Mouse (Mus musculus) midbrain, postnatal 0 days (tissue): ENCODE data around the gene Cacnb3. TPM values are rescaled to one million over a fixed set of nuclear protein-coding genes. Genes with fewer than 3 reads are reported as not detected.
A peak's percentile ranks its signal among the peaks of the same experiment; 100 is the strongest.

ENCODE experiments used
- ATAC-seq: fragments of 200-750 bp; cut with Nextera tagmentation; 2 replicates; pipeline ENCODE4 v1.8.0; 2017; ENCODE audit warnings: moderate number of reproducible peaks, mild to moderate bottlenecking, moderate TSS enrichment, moderate library complexity; ENCODE audit not compliant: low FRiP score
- DNase-seq: peaks from one replicate; pipeline ENCODE4 v3.0.0-alpha.2; 2015; ENCODE audit warnings: low spot score
- H3K27ac ChIP-seq: fragments of 300-500 bp; sonication (generic); 2 replicates; pipeline ENCODE4 v1.5.1; 2014; ENCODE audit warnings: low read depth, mild to moderate bottlenecking, low read length, mixed read lengths
- H3K27me3 ChIP-seq: fragments of 300-500 bp; sonication (generic); 2 replicates; pipeline ENCODE4 v1.6.1; 2014; ENCODE audit warnings: low read length, control low read depth, mixed read lengths; ENCODE audit not compliant: insufficient read depth
- H3K36me3 ChIP-seq: fragments of 300-500 bp; sonication (generic); 2 replicates; pipeline ENCODE4 v1.6.1; 2014; ENCODE audit warnings: low read length, control low read depth, mixed read lengths; ENCODE audit not compliant: insufficient read depth
- H3K4me1 ChIP-seq: fragments of 300-500 bp; sonication (generic); 2 replicates; pipeline ENCODE4 v1.6.1; 2014; ENCODE audit warnings: mild to moderate bottlenecking, control low read depth, antibody characterized with exemption, low read length, mixed read lengths; ENCODE audit not compliant: insufficient read depth
- H3K4me2 ChIP-seq: fragments of 300-500 bp; sonication (generic); 2 replicates; pipeline ENCODE4 v1.6.1; 2014; ENCODE audit warnings: low read depth, mild to moderate bottlenecking, low read length, mixed read lengths; ENCODE audit not compliant: poor library complexity, severe bottlenecking
- H3K4me3 ChIP-seq: fragments of 300-500 bp; sonication (generic); 2 replicates; pipeline ENCODE4 v1.5.1; 2014; ENCODE audit warnings: low read depth, mild to moderate bottlenecking, low read length, moderate library complexity
- H3K9ac ChIP-seq: fragments of 300-500 bp; sonication (generic); replicated peaks from 2 replicates; pipeline ENCODE4 v1.6.1; 2014; ENCODE audit warnings: mild to moderate bottlenecking, low read length, moderate library complexity, mixed read lengths; ENCODE audit not compliant: poor library complexity, severe bottlenecking
- H3K9me3 ChIP-seq: fragments of 300-500 bp; sonication (generic); 2 replicates; pipeline ENCODE4 v1.6.1; 2016; ENCODE audit warnings: low read length, control low read depth
- CTCF ChIP-seq: IDR thresholded peaks from 2 replicates; pipeline ENCODE4 v1.5.1; 2016; ENCODE audit warnings: antibody characterized with exemption, mild to moderate bottlenecking
- WGBS: fragments of 180-500 bp; shearing (Covaris S2); extraction: QIAGEN DNeasy Blood & Tissue Kit; methylation state at CpG from one replicate; pipeline ENCODE4 v1.1.7; 2014; 5-methylcytosine and 5-hydroxymethylcytosine counted together
- polyA plus RNA-seq: library from polyadenylated mRNA; unstranded; fragments of >200 nt; fragmentation: Nextera tagmentation; extraction: Ambion mirVana; gene quantifications from 2 replicates; pipeline ENCODE4 v1.2.1, GENCODE M21; 2015
- total RNA-seq: library from RNA; depleted of rRNA; stranded (reverse); fragments of >200 nt; gene quantifications from 2 replicates; pipeline ENCODE4 v1.2.3, GENCODE M21; 2014

Gene Cacnb3
- total and polyA plus RNA-seq, 2 experiments from 2014 or later: 150 to 239 TPM

DNA sequence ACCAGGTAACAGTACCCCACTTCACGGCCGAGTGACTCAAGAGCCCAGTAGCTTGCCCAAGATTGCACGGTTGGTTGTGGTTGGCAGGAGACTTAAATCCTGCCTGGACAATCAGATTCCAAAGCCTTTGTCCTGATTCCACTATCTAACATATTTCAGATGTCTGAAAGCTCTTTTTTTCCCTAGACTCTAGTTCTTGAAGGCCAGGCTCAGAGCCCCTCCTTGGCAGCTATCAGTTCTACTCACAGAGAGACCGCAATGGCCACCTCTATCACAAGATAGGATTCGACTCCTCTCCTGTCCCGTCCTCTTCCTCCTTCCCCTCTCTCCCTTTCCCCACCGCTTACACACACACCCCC lies 28.8 kb upstream of the Cacnb3 start:
- no peak for TF ChIP-seq CTCF
- peaks cover 44% of the 10 kb centered on the region for H3K36me3 ChIP-seq
- no peak overlapping the region for H3K4me3 ChIP-seq
- DNase-seq (no peak), ATAC-seq (no peak)
- no peak overlapping the region for H3K27ac ChIP-seq
- H3K4me2 ChIP-seq: no peak overlapping the region; the same call in 1 of the 2 replicates
- H3K27me3 ChIP-seq: no peaks in the 10 kb centered on the region
- H3K9ac ChIP-seq: no peak overlapping the region
- H3K9me3 ChIP-seq: no peaks in the 10 kb centered on the region
- WGBS: 74% methylated on average over 7 of the region's 7 CpGs
- H3K4me1 ChIP-seq: no peaks in the 10 kb centered on the region

DNA sequence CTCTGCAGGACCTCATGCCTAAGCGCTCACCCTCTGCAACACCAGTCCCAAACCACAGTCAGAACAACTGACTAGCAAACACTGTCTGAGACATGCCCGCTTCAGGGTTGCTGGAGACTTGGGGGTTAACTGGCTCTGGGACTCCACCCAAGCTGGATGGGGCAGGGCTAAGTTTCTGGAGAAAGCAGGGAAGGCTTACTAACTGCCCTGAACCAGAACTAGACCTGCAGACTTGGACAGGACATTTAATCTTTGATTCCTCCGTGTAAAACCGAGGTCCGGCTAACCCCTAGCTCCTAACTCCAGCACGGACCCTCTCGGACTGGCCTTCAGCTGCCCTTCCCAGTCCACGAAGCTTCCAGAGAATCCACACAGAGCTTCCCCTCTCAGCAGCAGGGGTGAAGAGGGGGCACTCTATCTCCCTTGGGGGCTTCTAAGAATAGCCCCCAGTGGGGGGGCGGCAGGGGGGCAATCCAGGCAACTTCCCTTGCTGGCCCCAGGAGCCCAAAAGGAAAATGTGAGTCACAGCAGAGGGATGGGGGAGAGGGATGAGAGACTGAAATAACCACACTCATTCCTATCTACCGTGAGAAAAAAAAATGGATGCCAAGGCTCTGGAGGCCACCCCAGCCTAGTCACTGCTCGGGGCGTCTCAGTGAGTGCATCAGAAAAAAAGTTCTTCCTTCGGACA lies 28.3 kb upstream of the Cacnb3 start:
- Histone ChIP-seq H3K27ac (no peak overlapping the region), H3K9ac (0 out of 2 replicates have a peak overlapping the region, but pooled peaks have one; percentile 20), H3K36me3 (peaks cover 39% of the 10 kb centered on the region), H3K27me3 (no peaks in the 10 kb centered on the region), H3K4me2 (peak overlapping the region; percentile 1; the same call in 1 of the 2 replicates), H3K4me3 (no peak overlapping the region), H3K9me3 (no peaks in the 10 kb centered on the region), H3K4me1 (no peaks in the 10 kb centered on the region)
- TF ChIP-seq CTCF: no peak
- ATAC-seq (no peak), DNase-seq (no peak)
- WGBS: 68% methylated on average over 13 of the region's 13 CpGs

DNA sequence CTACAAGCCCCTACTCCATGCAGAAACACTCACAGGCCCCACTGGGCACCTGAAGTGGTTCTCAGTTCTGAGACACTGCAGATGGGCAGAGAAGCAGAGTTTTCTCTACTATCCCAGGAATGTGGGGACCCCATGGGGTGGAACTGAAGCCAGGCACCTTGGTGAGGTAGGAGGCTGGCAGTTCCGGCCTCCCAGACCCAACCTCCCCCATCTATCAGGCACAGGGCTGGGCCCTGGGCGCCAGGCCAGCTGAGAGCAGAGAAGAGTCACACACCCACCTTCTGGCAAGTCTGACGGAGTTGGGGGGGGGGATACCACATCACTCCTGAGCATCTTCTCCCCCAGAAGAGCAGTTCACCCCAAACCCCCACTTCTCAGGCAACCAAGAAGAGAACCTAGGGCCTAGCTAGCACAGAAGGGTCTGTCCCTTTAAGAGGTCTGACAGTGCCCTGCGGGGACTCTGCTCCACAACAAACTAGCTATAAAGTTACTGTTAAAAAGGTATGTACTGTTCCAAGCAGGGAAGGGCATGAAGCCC lies 27.6 kb upstream of the Cacnb3 start:
- 0 out of 2 replicates have a peak overlapping the region, but pooled peaks have one; percentile 1 for H3K4me2 ChIP-seq
- H3K4me1 ChIP-seq: peaks cover 6% of the 10 kb centered on the region
- no peaks in the 10 kb centered on the region for H3K27me3 ChIP-seq
- no peak overlapping the region for H3K27ac ChIP-seq
- peaks cover 32% of the 10 kb centered on the region for H3K36me3 ChIP-seq
- H3K9me3 ChIP-seq: no peaks in the 10 kb centered on the region
- 63% methylated on average over 4 of the region's 4 CpGs for WGBS
- DNase-seq (no peak), ATAC-seq (no peak)
- no peak overlapping the region for H3K9ac ChIP-seq
- H3K4me3 ChIP-seq: no peak overlapping the region
- TF ChIP-seq CTCF: no peak

DNA sequence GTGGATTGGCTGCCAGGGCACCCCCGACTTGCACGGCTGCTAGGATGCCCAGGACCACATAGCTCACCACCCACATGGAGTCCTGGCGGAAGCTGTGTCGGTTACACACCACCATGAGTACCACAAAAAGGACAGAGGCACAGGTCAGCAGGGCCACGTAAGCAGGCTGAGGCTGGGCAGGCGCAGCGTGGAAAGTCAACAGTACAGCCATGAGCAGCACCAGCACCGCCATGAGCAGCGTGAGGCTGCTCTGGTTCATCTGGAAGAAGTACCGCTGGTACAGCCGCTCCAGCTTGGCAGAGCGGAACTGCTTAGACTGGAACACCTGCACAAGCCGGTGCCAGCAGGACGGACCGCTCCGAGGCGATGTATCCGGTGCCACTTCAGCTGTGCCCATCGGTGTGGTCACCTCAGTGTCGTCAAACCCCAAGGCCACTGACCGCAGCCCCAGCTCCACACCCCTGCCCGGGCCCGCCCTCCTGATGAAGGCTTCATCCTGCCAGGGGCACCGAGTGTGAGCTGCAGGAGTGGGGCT lies 26.5 kb upstream of the Cacnb3 start:
- TF ChIP-seq CTCF: no peak

DNA sequence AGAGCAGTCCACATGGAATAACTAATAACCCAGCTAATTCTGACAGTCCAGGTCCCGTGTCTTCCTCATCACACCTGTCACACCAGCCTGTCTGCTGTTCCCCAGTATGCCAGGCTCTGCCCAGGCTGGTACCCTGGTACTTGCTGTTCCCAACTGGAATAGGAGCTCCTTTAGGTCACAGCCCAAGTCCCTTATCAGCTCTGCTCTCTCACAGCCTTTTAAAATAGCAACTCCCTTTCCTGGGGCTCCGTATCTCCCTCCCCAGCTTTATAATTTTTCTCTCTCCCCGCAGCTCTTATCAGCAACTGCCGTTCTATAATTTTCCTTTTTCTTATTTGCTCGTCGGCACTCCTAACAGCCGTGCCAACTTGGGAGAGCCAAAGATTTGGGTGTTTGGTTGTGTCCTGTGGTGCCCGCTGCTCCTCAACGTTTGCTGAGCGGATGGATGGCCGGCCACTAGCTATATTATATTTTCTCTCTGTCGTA lies 24.5 kb upstream of the Cacnb3 start:
- Histone ChIP-seq H3K9me3 (no peaks in the 10 kb centered on the region), H3K27ac (no peak overlapping the region), H3K4me1 (peaks cover 12% of the 10 kb centered on the region), H3K4me2 (no peak overlapping the region), H3K4me3 (no peak overlapping the region), H3K36me3 (peaks cover 12% of the 10 kb centered on the region), H3K9ac (no peak overlapping the region), H3K27me3 (no peaks in the 10 kb centered on the region)
- TF ChIP-seq CTCF: no peak
- no peak for ATAC-seq
- WGBS: 90% methylated on average over 12 of the region's 12 CpGs
- no peak for DNase-seq

More for the DNA sequence above, 26.5 kb upstream of the Cacnb3 start:
- Histone ChIP-seq H3K27ac (no peak overlapping the region), H3K36me3 (peaks cover 24% of the 10 kb centered on the region), H3K4me3 (no peak overlapping the region), H3K9me3 (no peaks in the 10 kb centered on the region), H3K27me3 (no peaks in the 10 kb centered on the region), H3K9ac (no peak overlapping the region), H3K4me1 (peaks cover 9% of the 10 kb centered on the region), H3K4me2 (no peak overlapping the region)
- DNase-seq: no peak
- WGBS: 93% methylated on average over 24 of the region's 24 CpGs
- ATAC-seq: no peak

DNA sequence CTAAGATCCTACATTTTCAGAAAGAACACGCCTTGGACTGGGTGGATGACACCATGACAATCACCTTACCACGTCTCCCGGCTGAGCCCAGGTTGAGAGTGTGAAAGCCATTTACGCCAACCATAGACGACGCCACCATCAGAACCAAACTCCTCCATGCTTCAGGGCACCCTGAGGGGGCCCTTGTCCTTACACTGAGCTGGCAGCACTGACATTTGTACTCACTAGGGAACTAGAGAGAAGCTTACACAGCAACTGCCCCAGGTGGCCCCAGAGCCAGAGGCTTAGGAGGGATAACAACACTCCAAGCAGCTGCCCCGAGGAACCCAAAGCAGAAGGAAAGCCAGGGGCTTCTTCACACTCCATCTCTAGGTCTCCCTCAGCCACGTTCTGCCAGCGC lies 23.9 kb upstream of the Cacnb3 start:
- Histone ChIP-seq H3K4me2 (no peak overlapping the region), H3K4me1 (peaks cover 12% of the 10 kb centered on the region), H3K27me3 (no peaks in the 10 kb centered on the region), H3K9me3 (no peaks in the 10 kb centered on the region), H3K9ac (no peak overlapping the region), H3K4me3 (no peak overlapping the region), H3K36me3 (peaks cover 12% of the 10 kb centered on the region), H3K27ac (no peak overlapping the region)
- TF ChIP-seq CTCF: no peak
- 57% methylated on average over 9 of the region's 9 CpGs for WGBS
- no peak for DNase-seq
- no peak for ATAC-seq
